Mouse (Mus musculus) skeletal muscle tissue, adult 2 months (tissue): ENCODE results near the gene Cdh24.
"Not testable (repeated sequence)": the region's sequence is repeated elsewhere in the genome, so short reads cannot be mapped to it uniquely, and the experiment has no call there.

ENCODE experiments used
- DNase-seq: peaks from one replicate; pipeline ENCODE4 v3.0.0-alpha.2; 2012; ENCODE audit warnings: low read depth, low spot score

Cdh24 gene

GRCm38 (mm10) chr14:54643011-54643410 lies 1.8 kb upstream of the Cdh24 start:
- no peak for DNase-seq

GRCm38 (mm10) chr14:54642224-54642944 lies 1.2 kb upstream of the Cdh24 start:
- no peak for DNase-seq

GRCm38 (mm10) chr14:54640946-54641304 lies 239 bp downstream of the Cdh24 start, which contains the start of gene Gm17606:
Gm17606 (plus strand) TSS chr14:54640952.
- DNase-seq = no peak

GRCm38 (mm10) chr14:54640121-54640520 lies 1.0 kb downstream of the Cdh24 start:
- no peak for DNase-seq

- DNase-seq = no peak
Observed at GRCm38 (mm10) chr14:54638210-54638609, 3.0 kb downstream of the Cdh24 start.

- DNase-seq = no peak
Observed at GRCm38 (mm10) chr14:54636954-54637353, 4.2 kb downstream of the Cdh24 start.

GRCm38 (mm10) chr14:54634182-54634581 lies 7.0 kb downstream of the Cdh24 start:
- DNase-seq = no peak

- DNase-seq = no peak
Observed at GRCm38 (mm10) chr14:54632252-54632651, 8.9 kb downstream of the Cdh24 start.

- DNase-seq = no peak
Observed at GRCm38 (mm10) chr14:54631240-54631599, 9.9 kb downstream of the Cdh24 start.

GRCm38 (mm10) chr14:54630583-54631239 lies 10.5 kb downstream of the Cdh24 start:
- no peak for DNase-seq

- DNase-seq = no peak
Observed at GRCm38 (mm10) chr14:54629797-54630196, 11.4 kb downstream of the Cdh24 start.

GRCm38 (mm10) chr14:54628103-54628502 lies 13.1 kb downstream of the Cdh24 start:
- DNase-seq = no peak

GRCm38 (mm10) chr14:54624976-54625375 lies 16.2 kb downstream of the Cdh24 start:
- DNase-seq = no peak

- DNase-seq = no peak
Observed at GRCm38 (mm10) chr14:54623334-54623733, 17.8 kb downstream of the Cdh24 start.

GRCm38 (mm10) chr14:54621133-54621532 lies 20.0 kb downstream of the Cdh24 start, which contains the start of gene Psmb11:
Psmb11 (plus strand) TSS chr14:54621433.
- no peak for DNase-seq

- peak; percentile 87 for DNase-seq
Observed at GRCm38 (mm10) chr14:54617897-54618365, 23.2 kb downstream of the Cdh24 start, which contains the start of gene Psmb5. Psmb5 (minus strand) TSS chr14:54618022.

- DNase-seq = no peak
Observed at GRCm38 (mm10) chr14:54617152-54617896, 23.8 kb downstream of the Cdh24 start.

- DNase-seq = no peak
Observed at GRCm38 (mm10) chr14:54616226-54616825, 24.8 kb downstream of the Cdh24 start.

- DNase-seq = not testable (repeated sequence)
Observed at GRCm38 (mm10) chr14:54614130-54614529, 27.0 kb downstream of the Cdh24 start.

- no peak for DNase-seq
Observed at GRCm38 (mm10) chr14:54610648-54611047, 30.5 kb downstream of the Cdh24 start.

- no peak for DNase-seq
Observed at GRCm38 (mm10) chr14:54609962-54610361, 31.2 kb downstream of the Cdh24 start.

GRCm38 (mm10) chr14:54609245-54609644 lies 31.9 kb downstream of the Cdh24 start:
- DNase-seq = no peak
